Mouse (Mus musculus) layer of hippocampus, adult 18-20 months (tissue): ENCODE data around the gene Kcna2. TPM values are rescaled to one million over a fixed set of nuclear protein-coding genes. Genes with fewer than 3 reads are reported as not detected.

Experiments
- DNase-seq, 2 experiments: peaks; one replicate each; pipeline ENCODE4 v3.0.0; 2022; ENCODE audit warnings: low spot score in 2 of 2
- long read RNA-seq: library from polyadenylated mRNA; stranded (forward); transcript quantifications from one replicate; pipeline ENCODE4 v2.0.0, GENCODE M21; 2021
- total RNA-seq, 2 experiments: library from RNA; stranded (reverse); gene quantifications; 2 replicates each; pipeline ENCODE4 v1.2.3; 2021

Kcna2 gene
- total RNA-seq, result 10 to 100 TPM; 88.7 to 90.1 TPM
- long read RNA-seq, full-length matches to known transcripts, result 5 of 28 reads
- long read RNA-seq, partial matches to known transcripts, result 0 of 28 reads
- long read RNA-seq, other reads (novel, unspliced or antisense), result 23 of 28 reads

GRCm38 (mm10) chr3:107100811-107101455 is at the start of gene Kcna2:
Kcna2 (plus strand) TSS chr3:107101146.
- DNase-seq, result no peak

DNA sequence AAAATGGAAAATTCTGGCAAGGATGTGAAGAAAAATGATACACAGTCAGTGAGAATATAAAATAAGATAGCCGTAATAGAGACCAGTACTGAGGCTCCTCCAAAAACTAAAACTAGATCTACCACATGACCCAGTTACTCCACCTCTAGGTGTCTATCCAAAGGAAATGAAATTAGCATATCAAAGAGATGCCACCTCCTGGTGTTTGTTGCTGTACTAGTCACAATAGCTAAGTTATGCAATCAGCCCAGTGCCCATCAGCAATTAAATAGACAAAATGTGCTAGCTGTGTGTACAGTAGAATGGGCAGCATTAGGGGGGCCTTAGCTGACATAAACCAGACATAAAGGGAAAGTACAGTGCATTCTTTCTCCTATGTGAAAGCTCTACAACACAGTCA is 39.5 kb upstream of the Kcna2 start:
- no peak for DNase-seq

DNA sequence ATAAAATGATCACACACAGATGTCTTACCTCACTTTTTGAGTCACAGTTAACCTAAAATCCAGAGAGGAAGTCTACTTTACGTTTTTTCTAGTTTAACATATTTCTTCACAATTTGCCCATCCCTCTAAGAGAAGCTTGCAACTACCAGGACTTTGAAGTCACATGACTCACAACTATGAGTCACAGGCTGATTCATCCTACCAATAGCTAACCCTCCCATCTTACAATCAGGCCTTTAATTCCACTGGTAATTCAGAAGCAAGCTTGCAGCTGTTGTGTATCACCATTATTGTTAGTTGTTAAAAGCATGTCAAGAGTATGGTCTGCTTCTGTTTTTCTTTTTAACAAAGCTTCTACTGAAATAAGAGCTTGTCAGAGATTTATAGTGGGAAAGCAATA is 38.2 kb upstream of the Kcna2 start:
- DNase-seq, result peak in 1 of 2 experiments; percentile 19

GRCm38 (mm10) chr3:107065510-107066095 is 35.3 kb upstream of the Kcna2 start:
- DNase-seq, result no peak

DNA sequence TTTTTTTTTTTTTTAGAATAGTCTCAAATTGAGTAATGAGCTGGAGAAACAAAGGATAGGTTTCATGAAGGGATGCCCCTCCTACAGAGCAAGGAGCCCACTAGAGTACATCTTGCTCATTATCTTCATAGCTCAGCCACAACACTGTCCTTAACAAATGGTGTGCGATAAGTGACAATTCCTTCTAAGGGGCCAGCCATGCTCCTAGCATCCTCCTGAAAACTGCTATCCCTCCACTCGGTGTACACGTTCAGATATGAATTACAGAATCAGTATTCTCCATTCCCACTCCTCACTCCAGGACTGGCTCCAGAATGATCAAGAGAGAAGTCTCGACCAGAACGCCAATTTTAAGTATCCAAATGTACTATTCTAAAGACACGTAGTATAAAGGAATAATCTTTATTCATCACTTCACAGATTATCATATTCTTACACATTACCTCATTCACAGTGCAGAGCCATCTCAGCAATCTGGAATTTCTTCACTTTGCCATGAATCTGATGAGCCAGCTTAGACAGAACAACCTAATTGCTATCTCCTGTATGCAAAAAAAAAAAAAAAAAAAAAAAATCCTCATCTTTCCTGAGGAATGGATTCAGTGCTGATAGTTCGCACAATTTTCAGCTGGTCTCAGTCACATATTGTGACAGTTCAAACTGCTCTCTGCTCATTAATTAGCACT is 34.6 kb upstream of the Kcna2 start:
- peak in 1 of 2 experiments; percentile 7 for DNase-seq

DNA sequence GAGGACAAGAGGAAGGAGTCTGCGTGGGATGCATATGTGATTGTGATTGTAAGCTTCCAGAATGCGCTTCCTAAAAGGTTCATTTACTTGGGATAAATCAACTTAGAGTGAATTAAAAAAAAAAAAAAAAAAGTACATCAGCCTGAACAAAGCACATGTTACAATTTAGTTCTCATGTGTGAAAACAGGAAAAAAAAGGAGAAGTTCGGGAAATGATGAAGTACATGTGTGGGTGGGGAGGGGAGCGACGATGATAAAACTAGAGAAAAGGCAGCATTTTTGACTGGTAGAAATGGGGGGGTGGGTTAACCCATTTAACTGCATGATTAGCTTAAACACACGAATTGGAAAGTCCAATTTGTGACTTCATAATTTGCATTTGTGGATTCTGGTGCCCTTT is 33.7 kb upstream of the Kcna2 start:
- no peak for DNase-seq

DNA sequence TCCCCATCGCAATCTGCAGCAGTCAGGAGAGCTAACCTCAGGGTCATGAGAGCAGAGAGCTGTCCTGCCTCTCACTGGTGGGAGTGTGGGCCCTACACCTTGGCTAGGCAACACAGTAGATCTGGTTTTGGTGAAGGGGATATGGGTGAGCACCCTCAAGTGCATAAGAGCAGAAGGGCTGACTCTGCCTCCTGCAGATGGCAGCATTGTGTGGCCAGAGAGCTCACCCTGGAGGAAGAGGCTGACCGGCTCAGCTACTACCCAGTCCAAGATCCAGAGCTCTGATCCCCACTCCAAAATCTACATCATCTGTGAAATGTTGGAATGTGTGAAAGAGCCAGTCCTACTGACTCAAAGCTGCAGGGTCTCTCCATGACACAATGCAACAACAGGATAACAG is 27.1 kb upstream of the Kcna2 start:
- DNase-seq, result no peak

- DNase-seq, result no peak
These were observed 25.2 kb upstream of the Kcna2 start for GRCm38 (mm10) chr3:107075705-107076104.

- DNase-seq, result no peak
These were observed 24.3 kb upstream of the Kcna2 start for GRCm38 (mm10) chr3:107076658-107077057.

DNA sequence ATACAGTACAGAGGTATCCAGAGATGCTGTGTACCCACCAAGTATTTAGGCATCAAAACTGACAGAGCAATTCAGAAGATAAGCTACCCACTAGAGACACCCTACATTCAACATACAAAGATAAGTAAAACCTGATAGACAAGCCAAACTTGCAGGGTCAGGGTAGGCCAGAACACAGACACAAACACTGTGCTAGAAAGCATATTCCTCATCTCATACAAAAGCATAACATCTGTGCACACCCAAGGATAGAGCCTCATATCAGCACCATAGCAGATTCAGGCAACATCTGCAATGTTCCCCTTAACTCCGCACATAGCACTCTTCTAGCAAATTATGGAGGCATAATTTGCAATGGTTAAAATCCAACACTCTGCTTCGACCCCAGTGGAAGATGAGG is 23.8 kb upstream of the Kcna2 start:
- no peak for DNase-seq

GRCm38 (mm10) chr3:107080803-107081202 is 20.1 kb upstream of the Kcna2 start:
- no peak for DNase-seq

DNA sequence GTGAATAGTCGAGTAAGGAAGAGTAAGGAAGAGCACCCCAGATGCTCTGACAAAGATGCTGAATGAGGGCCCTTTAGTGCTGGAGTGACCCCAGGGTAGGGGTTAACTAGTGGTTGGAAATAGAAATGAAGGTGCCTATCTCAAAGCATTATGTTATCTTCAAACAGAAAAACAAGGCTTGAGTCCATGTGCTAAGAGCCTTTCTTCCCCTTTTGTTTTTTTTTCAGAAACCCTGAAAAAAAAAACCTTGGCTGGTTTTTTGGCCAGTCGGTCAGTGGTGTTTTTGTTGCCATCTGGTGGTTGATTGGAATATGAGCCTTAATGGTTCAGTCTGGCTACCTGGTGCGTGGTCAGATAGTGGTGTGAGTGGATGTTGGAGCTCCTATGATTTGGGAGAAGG is 19.7 kb upstream of the Kcna2 start:
- peak in 1 of 2 experiments; percentile 48 for DNase-seq

GRCm38 (mm10) chr3:107084586-107084985 is 16.4 kb upstream of the Kcna2 start:
- no peak for DNase-seq

GRCm38 (mm10) chr3:107087410-107087809 is 13.5 kb upstream of the Kcna2 start:
- DNase-seq, result no peak

DNA sequence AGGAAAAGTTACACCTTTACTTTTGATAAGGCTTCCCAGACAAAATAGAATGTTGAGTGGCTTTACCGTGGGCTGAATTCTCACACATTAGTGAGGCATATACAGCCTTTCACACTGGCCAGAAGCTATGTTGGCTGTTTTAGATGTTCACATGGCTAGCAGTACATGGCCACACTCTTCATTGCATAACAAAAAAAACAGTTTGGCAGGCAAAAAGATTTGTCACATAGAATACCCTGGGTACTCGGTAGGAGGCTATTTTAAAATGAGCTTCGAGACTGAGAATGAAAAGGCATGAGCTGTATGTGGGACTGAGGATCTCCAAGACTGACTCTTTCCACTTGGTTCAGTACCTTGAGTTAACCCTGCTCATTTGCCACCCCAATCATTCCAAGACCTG is 12.1 kb upstream of the Kcna2 start:
- DNase-seq, result no peak

- no peak for DNase-seq
These were observed 11.5 kb upstream of the Kcna2 start for GRCm38 (mm10) chr3:107089475-107089874.

GRCm38 (mm10) chr3:107090001-107090400 is 10.9 kb upstream of the Kcna2 start:
- no peak for DNase-seq

DNA sequence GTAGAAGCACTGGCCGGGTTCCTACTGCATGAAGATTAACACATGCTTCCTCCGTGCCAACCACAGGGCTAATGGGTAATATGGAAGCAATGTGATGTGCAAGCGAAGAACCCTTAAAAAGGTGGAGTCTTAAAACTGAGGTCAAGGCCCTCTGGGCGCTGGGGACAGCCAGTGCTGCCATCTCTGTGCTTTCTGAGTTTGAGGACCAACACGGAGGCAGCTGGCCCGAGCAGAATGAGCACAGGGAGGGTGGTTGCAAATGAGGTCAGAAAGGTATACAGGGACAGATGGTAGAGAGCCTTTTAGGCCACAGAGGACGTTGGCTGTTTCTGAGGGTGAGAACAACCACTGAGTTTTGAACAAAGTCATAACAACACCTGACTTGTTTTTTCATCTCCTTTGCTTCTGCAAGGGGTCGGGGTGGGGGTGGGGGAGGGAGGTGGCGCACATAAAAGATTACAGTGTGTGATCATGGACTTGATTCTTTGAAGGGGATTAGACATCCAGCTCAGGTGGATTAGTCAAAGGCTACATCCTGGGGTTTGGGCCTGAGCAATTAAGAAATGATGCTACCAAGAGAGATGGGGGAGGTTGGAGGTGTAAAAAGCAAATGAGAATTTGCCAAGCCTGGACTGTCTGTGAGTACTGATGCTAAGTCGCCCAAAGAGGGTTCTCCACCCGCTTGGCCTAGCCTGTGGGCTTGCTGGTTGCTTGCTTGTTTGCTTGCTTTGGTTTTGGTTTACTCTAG is 10.4 kb upstream of the Kcna2 start:
- DNase-seq, result no peak

DNA sequence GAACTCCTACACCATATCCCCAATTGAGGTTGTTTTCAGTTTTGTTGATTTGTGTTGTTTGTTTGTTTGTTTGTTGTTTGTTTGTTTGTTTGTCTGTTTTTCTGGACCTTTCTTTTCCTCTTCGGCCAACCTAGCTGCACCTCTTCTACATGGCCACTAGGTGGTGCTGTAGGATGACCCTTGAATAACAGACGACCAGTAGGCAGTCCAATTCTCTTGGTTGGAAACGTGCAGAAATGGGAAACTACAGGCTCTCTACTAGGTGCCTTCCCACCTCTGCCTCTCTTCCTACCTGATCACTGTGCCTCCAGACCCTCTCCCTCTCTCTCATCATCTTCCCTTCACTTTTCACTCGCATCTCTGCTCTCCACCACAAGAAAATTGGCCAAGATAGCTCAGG is 6.9 kb upstream of the Kcna2 start:
- peak in 1 of 2 experiments; percentile 81 for DNase-seq

GRCm38 (mm10) chr3:107096269-107096731 is 4.6 kb upstream of the Kcna2 start:
- no peak for DNase-seq

DNA sequence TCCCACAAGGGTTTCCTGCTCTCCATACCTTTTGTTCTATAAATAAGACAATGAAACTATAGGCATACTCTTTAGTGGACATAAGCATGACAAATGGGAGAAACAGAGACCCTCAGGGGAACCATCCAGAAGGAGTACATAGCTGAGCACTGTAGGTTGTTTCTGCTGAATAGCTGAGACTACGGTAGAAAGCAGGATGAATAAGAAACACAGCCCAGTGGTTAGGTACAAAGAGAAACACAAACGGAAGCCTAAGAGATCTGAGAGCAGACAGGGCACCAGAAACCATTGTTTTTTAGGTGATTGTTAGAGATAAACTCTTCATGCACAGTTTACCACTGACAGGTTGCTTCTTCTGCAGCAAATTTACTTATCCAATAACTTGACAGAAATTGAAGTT is 1.1 kb upstream of the Kcna2 start:
- DNase-seq, result no peak

DNA sequence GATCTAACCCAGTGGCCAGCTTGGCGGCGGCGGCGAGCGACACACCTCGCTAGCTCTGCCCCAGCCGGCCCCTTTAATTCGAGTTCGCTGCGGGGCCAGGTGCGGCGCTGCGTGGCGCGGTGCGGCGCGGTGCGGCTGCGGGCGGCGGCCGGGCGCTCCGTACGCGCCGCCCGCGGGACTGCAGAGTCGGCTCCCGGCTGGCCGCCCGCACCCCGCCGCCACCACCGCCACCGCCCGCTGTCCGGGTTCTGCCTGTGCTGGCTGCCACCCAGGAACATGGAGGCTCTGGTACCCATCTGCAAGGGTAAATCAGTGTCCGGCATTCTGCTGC is 475 bp downstream of the Kcna2 start:
- peak; percentile 42 to 59 for DNase-seq
